Mouse (Mus musculus) layer of hippocampus, postnatal 14 days (tissue): ENCODE data around the gene Cavin2. TPM values are rescaled to one million over a fixed set of nuclear protein-coding genes. Genes with fewer than 3 reads are reported as not detected.

Source experiments
- DNase-seq, 2 experiments: peaks; one replicate each; pipeline ENCODE4 v3.0.0; 2021 to 2022; ENCODE audit warnings: low spot score in 2 of 2, mixed read lengths in 1 of 2
- total RNA-seq, 2 experiments: library from RNA; stranded (reverse); gene quantifications; 2 replicates each; pipeline ENCODE4 v1.2.3; 2021

The Cavin2 gene
- total RNA-seq, 2 experiments from 2014 or later, result 6.3 to 8.1 TPM

- no peak for DNase-seq
Measured at GRCm38 (mm10) chr1:51300295-51300930, 11.5 kb downstream of the Cavin2 start.

GRCm38 (mm10) chr1:51307056-51307455 is 18.1 kb downstream of the Cavin2 start:
- no peak for DNase-seq

GRCm38 (mm10) chr1:51315476-51315875 is 26.6 kb downstream of the Cavin2 start:
- no peak for DNase-seq

- no peak for DNase-seq
Measured at GRCm38 (mm10) chr1:51323506-51323905, 34.6 kb downstream of the Cavin2 start.

GRCm38 (mm10) chr1:51328541-51328940 is 39.6 kb downstream of the Cavin2 start:
- DNase-seq, result no peak

- no peak for DNase-seq
Measured at GRCm38 (mm10) chr1:51332986-51333385, 44.1 kb downstream of the Cavin2 start.

- DNase-seq, result peak; percentile 86 to 93
Measured at GRCm38 (mm10) chr1:51333557-51334285, 44.8 kb downstream of the Cavin2 start.

GRCm38 (mm10) chr1:51334289-51334688 is 45.4 kb downstream of the Cavin2 start:
- peak; percentile 49 to 51 for DNase-seq

- DNase-seq, result no peak
Measured at GRCm38 (mm10) chr1:51335081-51335480, 46.2 kb downstream of the Cavin2 start.

GRCm38 (mm10) chr1:51344160-51344559 is 55.2 kb downstream of the Cavin2 start:
- DNase-seq, result no peak

- DNase-seq, result no peak
Measured at GRCm38 (mm10) chr1:51347596-51347995, 58.7 kb downstream of the Cavin2 start.

GRCm38 (mm10) chr1:51348631-51349030 is 59.7 kb downstream of the Cavin2 start:
- no peak for DNase-seq

- no peak for DNase-seq
Measured at GRCm38 (mm10) chr1:51349291-51349967, 60.5 kb downstream of the Cavin2 start.

Other genes starting within 250 kb of the Cavin2 start
- gene Nabp1, start 189.3 kb downstream of the Cavin2 start, total RNA-seq, result 10 to 100 TPM; 17.4 to 24.5 TPM